Mouse (Mus musculus) hindbrain, embryonic 12.5 days (tissue): ENCODE measurements around the gene Usp11. TPM values are rescaled to one million over a fixed set of nuclear protein-coding genes. Genes with fewer than 3 reads are reported as not detected.

Experiments
- ATAC-seq: fragments of 200-750 bp; cut with Nextera tagmentation; 2 replicates; pipeline ENCODE4 v1.8.0; 2017; ENCODE audit warnings: moderate TSS enrichment; ENCODE audit not compliant: low FRiP score
- H3K27ac ChIP-seq: fragments of 300-500 bp; sonication (generic); 2 replicates; pipeline ENCODE4 v1.5.1; 2016; ENCODE audit warnings: mild to moderate bottlenecking
- H3K27me3 ChIP-seq: fragments of 300-500 bp; sonication (generic); 2 replicates; pipeline ENCODE4 v1.6.1; 2016; ENCODE audit warnings: mild to moderate bottlenecking
- H3K36me3 ChIP-seq: fragments of 300-500 bp; sonication (generic); 2 replicates; pipeline ENCODE4 v1.6.1; 2016; ENCODE audit warnings: mild to moderate bottlenecking
- H3K4me1 ChIP-seq: fragments of 300-500 bp; sonication (generic); 2 replicates; pipeline ENCODE4 v1.6.1; 2016
- H3K4me2 ChIP-seq: fragments of 300-500 bp; sonication (generic); replicated peaks from 2 replicates; pipeline ENCODE4 v1.6.1; 2016; ENCODE audit warnings: mild to moderate bottlenecking
- H3K4me3 ChIP-seq: fragments of 300-500 bp; sonication (generic); 2 replicates; pipeline ENCODE4 v1.5.1; 2016; ENCODE audit warnings: mild to moderate bottlenecking
- H3K9ac ChIP-seq: fragments of 300-500 bp; sonication (generic); 2 replicates; pipeline ENCODE4 v1.6.1; 2016; ENCODE audit warnings: mild to moderate bottlenecking, moderate library complexity
- H3K9me3 ChIP-seq: fragments of 300-500 bp; sonication (generic); replicated peaks from 2 replicates; pipeline ENCODE4 v1.6.1; 2016; ENCODE audit warnings: mild to moderate bottlenecking
- WGBS: fragments of 180-500 bp; shearing (Covaris S2); methylation state at CpG from one replicate; pipeline ENCODE4 v1.1.7; 2016; 5-methylcytosine and 5-hydroxymethylcytosine counted together
- polyA plus RNA-seq: library from polyadenylated mRNA; unstranded; fragments of >200 nt; fragmentation: Nextera tagmentation; extraction: Ambion mirVana; gene quantifications from 2 replicates; pipeline ENCODE4 v1.2.1, GENCODE M21; 2016

Usp11 gene
- polyA plus RNA-seq, result 87.9 and 88.7 TPM in 2 replicates

DNA sequence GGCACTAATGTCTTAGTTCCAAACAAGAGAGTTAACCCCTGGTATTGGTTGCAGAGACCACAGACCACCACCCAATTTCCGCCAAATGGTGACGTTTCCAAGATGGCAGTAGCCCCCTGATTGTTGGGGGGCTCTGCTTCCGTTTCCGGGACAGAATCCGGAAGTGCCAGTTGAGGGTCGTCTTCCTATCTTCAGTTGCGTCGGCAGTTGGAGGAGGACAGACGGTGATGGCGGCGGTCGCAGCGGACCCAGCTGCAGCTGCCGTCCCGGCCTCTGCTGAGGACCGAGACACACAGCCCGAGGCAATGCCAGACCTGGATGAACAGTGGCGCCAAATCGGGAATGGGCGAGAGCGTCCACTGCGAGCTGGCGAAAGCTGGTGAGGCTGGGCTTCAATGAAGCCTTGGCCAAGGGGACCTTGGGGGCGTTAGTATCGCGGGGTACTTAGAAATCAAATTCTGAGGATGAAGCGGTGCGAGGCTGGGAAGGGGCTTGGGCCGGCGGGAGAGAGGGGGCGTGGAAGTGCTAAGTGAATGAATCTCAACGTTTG, at the start of gene Usp11:
TSS of gene Usp11 (plus strand) at position 166 of the 550 bp plus-strand sequence.
- Histone ChIP-seq H3K9me3 (no peaks in the 10 kb centered on the region), H3K27me3 (no peaks in the 10 kb centered on the region), H3K4me3 (peak within 1 kb of the TSS; percentile 54), H3K36me3 (peaks cover 4% of the 10 kb centered on the region), H3K4me2 (peak within 1 kb of the TSS; percentile 46), H3K9ac (peak within 1 kb of the TSS; percentile 67), H3K27ac (peak within 1 kb of the TSS; percentile 92), H3K4me1 (no peaks in the 10 kb centered on the region)
- ATAC-seq, result peak; percentile 85
- WGBS, result 20% methylated on average over 32 of the region's 32 CpGs

GRCm38 (mm10) chrX:20657593-20657992, 46.1 kb upstream of the Usp11 start:
- ATAC-seq, result no peak
- 34% methylated on average over 5 of the region's 5 CpGs for WGBS
- H3K4me3 ChIP-seq, result peak overlapping the region; percentile 42; the same call in 1 of the 2 replicates

GRCm38 (mm10) chrX:20658026-20658652, 45.6 kb upstream of the Usp11 start, which contains the start of gene Uba1:
Gene Uba1 (plus strand): TSS chrX:20658326.
- Histone ChIP-seq H3K4me2 (peak within 1 kb of the TSS; percentile 65), H3K36me3 (no peaks in the 10 kb centered on the region), H3K9me3 (no peaks in the 10 kb centered on the region), H3K4me3 (peak within 1 kb of the TSS; percentile 42), H3K27ac (0 out of 2 replicates have a peak within 1 kb of the TSS, but pooled peaks have one; percentile 44), H3K9ac (0 out of 2 replicates have a peak within 1 kb of the TSS, but pooled peaks have one; percentile 38), H3K4me1 (0 out of 2 replicates have a peak, but pooled peaks cover 4% of the 10 kb centered on the region), H3K27me3 (no peaks in the 10 kb centered on the region)
- 19% methylated on average over 27 of the region's 27 CpGs for WGBS
- peak; percentile 83 for ATAC-seq

More at GRCm38 (mm10) chrX:20657593-20657992, 46.1 kb upstream of the Usp11 start:
- Histone ChIP-seq H3K4me2 (peak overlapping the region; percentile 65), H3K27me3 (no peaks in the 10 kb centered on the region), H3K9me3 (no peaks in the 10 kb centered on the region), H3K27ac (no peak overlapping the region), H3K36me3 (no peaks in the 10 kb centered on the region), H3K9ac (no peak overlapping the region), H3K4me1 (0 out of 2 replicates have a peak, but pooled peaks cover 4% of the 10 kb centered on the region)

DNA sequence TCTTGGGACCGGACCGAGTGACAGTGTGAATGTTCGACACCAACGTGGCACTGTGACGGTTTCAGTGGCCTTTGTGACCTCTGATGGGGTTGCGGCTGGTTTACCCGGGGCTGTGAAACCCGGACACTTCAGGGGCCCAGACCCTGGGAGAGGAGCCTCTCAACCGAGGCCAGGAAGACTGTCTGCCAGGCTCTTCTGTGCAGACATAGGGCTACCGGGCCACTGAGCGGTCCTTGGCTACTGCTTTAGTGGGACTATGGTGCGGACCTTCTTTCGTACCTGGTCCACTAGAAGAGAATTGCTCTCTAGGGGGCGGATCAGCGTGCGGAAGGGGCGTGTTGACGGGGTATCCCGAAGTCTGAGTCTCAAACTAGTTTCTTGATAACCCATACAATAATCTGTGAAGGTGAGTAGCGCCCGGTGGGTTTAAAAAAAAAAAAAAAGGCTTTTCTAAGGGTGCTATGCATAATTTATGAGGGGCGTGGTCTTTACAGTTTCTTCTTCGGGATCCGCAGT, 44.8 kb upstream of the Usp11 start:
- Histone ChIP-seq H3K27me3 (no peaks in the 10 kb centered on the region), H3K4me1 (0 out of 2 replicates have a peak, but pooled peaks cover 4% of the 10 kb centered on the region), H3K9ac (0 out of 2 replicates have a peak overlapping the region, but pooled peaks have one; percentile 38), H3K4me2 (peak overlapping the region; percentile 65), H3K4me3 (peak overlapping the region; percentile 42), H3K36me3 (no peaks in the 10 kb centered on the region), H3K9me3 (no peaks in the 10 kb centered on the region), H3K27ac (no peak overlapping the region)
- WGBS, result 16% methylated on average over 24 of the region's 24 CpGs
- ATAC-seq, result no peak

- H3K4me2 ChIP-seq, result peak overlapping the region; percentile 8; the same call in 1 of the 2 replicates
Observed at GRCm38 (mm10) chrX:20662317-20662715, 41.4 kb upstream of the Usp11 start.

GRCm38 (mm10) chrX:20662716-20663443, 40.8 kb upstream of the Usp11 start:
- Histone ChIP-seq H3K36me3 (0 out of 2 replicates have a peak, but pooled peaks cover 4% of the 10 kb centered on the region), H3K4me1 (peaks cover 12% of the 10 kb centered on the region; the same call in 1 of the 2 replicates), H3K4me3 (peak overlapping the region; percentile 54), H3K9me3 (no peaks in the 10 kb centered on the region), H3K27me3 (no peaks in the 10 kb centered on the region), H3K4me2 (peak overlapping the region; percentile 48), H3K9ac (peak overlapping the region; percentile 73), H3K27ac (peak overlapping the region; percentile 82)
- WGBS, result 18% methylated on average over 26 of the region's 28 CpGs
- ATAC-seq, result peak; percentile 87

More at GRCm38 (mm10) chrX:20662317-20662715, 41.4 kb upstream of the Usp11 start:
- Histone ChIP-seq H3K4me3 (peak overlapping the region; percentile 54), H3K27me3 (no peaks in the 10 kb centered on the region), H3K4me1 (peaks cover 12% of the 10 kb centered on the region; the same call in 1 of the 2 replicates), H3K9me3 (no peaks in the 10 kb centered on the region), H3K36me3 (0 out of 2 replicates have a peak, but pooled peaks cover 4% of the 10 kb centered on the region), H3K27ac (peak overlapping the region; percentile 82), H3K9ac (no peak overlapping the region)
- 22% methylated on average over 5 of the region's 5 CpGs for WGBS
- ATAC-seq, result peak; percentile 77

- Histone ChIP-seq H3K4me2 (peak overlapping the region; percentile 48), H3K9ac (peak overlapping the region; percentile 73), H3K4me3 (peak overlapping the region; percentile 54), H3K27ac (peak overlapping the region; percentile 81), H3K4me1 (peaks cover 12% of the 10 kb centered on the region; the same call in 1 of the 2 replicates), H3K27me3 (no peaks in the 10 kb centered on the region), H3K36me3 (peaks cover 6% of the 10 kb centered on the region; the same call in 1 of the 2 replicates), H3K9me3 (no peaks in the 10 kb centered on the region)
- 25% methylated on average over 9 of the region's 9 CpGs for WGBS
- ATAC-seq, result peak; percentile 1; the same call in 1 of the 2 replicates
Observed at GRCm38 (mm10) chrX:20663444-20663790, 40.3 kb upstream of the Usp11 start.

GRCm38 (mm10) chrX:20687519-20688067, 16.1 kb upstream of the Usp11 start, which contains the start of gene Cdk16:
Gene Cdk16 (plus strand): TSS chrX:20687954.
- Histone ChIP-seq H3K4me2 (peak within 1 kb of the TSS; percentile 60), H3K9me3 (no peaks in the 10 kb centered on the region), H3K9ac (peak within 1 kb of the TSS; percentile 85), H3K36me3 (peaks cover 10% of the 10 kb centered on the region), H3K27me3 (no peaks in the 10 kb centered on the region), H3K4me1 (peaks cover 8% of the 10 kb centered on the region), H3K27ac (peak within 1 kb of the TSS; percentile 97), H3K4me3 (peak within 1 kb of the TSS; percentile 62)
- 17% methylated on average over 16 of the region's 16 CpGs for WGBS
- ATAC-seq, result peak; percentile 95

- no peaks in the 10 kb centered on the region for H3K9me3 ChIP-seq
- 21% methylated on average over 33 of the region's 33 CpGs for WGBS
- H3K4me3 ChIP-seq, result peak overlapping the region; percentile 62
- ATAC-seq, result peak; percentile 93
- peak overlapping the region; percentile 85 for H3K9ac ChIP-seq
- H3K36me3 ChIP-seq, result peaks cover 10% of the 10 kb centered on the region
- no peaks in the 10 kb centered on the region for H3K27me3 ChIP-seq
- H3K4me2 ChIP-seq, result peak overlapping the region; percentile 60
- peaks cover 8% of the 10 kb centered on the region for H3K4me1 ChIP-seq
- peak overlapping the region; percentile 97 for H3K27ac ChIP-seq
Observed at GRCm38 (mm10) chrX:20688068-20688547, 15.6 kb upstream of the Usp11 start.

DNA sequence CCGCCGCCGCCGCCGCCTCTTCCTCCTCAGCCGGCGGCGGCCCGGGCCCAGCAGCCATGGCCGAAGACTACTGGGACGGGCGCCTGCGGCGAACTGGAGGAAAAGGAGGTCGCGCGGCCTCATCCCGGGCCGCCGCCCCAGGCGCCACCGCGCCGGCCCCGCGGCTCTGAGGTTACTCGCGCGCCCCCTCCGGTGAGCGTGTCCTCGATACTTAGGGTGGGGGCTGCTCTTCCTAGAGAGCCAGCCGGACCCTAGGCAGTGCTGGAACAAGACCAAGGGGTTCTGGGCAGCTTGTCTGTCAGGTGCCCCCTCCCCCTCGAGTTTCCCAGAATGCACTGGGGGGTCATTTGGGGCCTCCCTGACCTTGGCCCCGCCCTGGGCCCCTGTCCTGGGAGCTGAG, 15.1 kb upstream of the Usp11 start:
- no peaks in the 10 kb centered on the region for H3K27me3 ChIP-seq
- peak overlapping the region; percentile 60 for H3K4me2 ChIP-seq
- no peaks in the 10 kb centered on the region for H3K9me3 ChIP-seq
- peak overlapping the region; percentile 85 for H3K9ac ChIP-seq
- H3K4me1 ChIP-seq, result peaks cover 8% of the 10 kb centered on the region
- peak overlapping the region; percentile 97 for H3K27ac ChIP-seq
- WGBS, result 17% methylated on average over 26 of the region's 35 CpGs
- ATAC-seq, result peak; percentile 64
- H3K36me3 ChIP-seq, result peaks cover 11% of the 10 kb centered on the region; the same call in 1 of the 2 replicates
- H3K4me3 ChIP-seq, result peak overlapping the region; percentile 62

GRCm38 (mm10) chrX:20691566-20691965, 12.1 kb upstream of the Usp11 start:
- Histone ChIP-seq H3K36me3 (peaks cover 31% of the 10 kb centered on the region; the same call in 1 of the 2 replicates), H3K27ac (no peak overlapping the region)
- 83% methylated on average over 3 of the region's 3 CpGs for WGBS

More at GRCm38 (mm10) chrX:20691566-20691965, 12.1 kb upstream of the Usp11 start:
- H3K4me2 ChIP-seq, result no peak overlapping the region
- H3K27me3 ChIP-seq, result no peaks in the 10 kb centered on the region
- H3K9ac ChIP-seq, result no peak overlapping the region
- no peak overlapping the region for H3K4me3 ChIP-seq
- ATAC-seq, result no peak
- H3K4me1 ChIP-seq, result peaks cover 8% of the 10 kb centered on the region
- H3K9me3 ChIP-seq, result no peaks in the 10 kb centered on the region
